Mouse (Mus musculus) megakaryocyte, embryonic 14.5 days (primary cell): ENCODE measurements around the gene Slc31a1.

Experiments used
- FLI1 ChIP-seq: IDR thresholded peaks from 2 replicates; pipeline ENCODE4 v1.6.1; 2012; ENCODE audit warnings: low read length, inconsistent platforms, mixed read lengths
- GATA1 ChIP-seq: IDR thresholded peaks from 3 replicates; pipeline ENCODE4 v1.6.1; 2012; ENCODE audit warnings: mixed read lengths, low read length, inconsistent platforms, borderline replicate concordance

- no peak for TF ChIP-seq GATA1
- no peak for TF ChIP-seq FLI1
Observed at GRCm38 (mm10) chr4:62411606-62412005, 51.1 kb downstream of the Slc31a1 start.
